In the genomic region with DNA sequence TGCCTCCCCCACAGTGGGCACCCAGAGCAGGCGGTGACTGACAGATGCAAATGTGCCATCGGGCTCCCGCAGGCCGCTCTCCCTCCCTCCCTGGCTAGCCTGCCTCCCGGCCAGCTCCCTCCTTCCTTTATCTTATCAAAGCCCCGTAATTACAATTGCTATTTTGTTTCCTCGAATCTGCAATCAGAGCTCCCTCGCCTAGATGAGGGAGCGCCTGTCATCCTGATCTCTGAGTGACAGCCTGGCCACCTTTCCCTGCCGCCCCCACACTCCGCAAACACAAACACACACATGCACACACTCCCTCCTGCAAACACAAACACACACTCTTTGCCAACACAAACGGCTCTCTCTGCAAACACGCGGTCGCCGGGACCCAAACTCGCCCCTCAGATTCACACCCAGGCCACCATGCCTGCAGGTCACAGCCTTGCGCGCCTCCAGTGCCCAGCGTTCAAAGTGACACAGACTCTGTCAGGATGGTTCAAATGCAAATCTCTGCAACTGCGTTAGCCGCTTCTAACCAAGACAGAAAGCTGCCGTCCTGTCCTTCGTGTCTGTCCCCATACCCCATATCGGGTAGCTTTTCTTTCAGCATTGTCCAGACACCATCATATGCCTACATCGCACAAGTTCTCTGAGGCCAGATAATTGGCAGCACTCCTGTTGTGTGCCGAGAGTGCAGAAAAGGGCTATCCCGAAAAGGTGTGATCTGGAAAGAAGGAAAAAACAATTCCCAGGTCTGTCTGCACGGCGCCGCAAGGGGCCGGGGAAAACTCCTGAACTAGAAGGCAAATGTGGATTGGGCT, we compare ENCODE assay signal across 11 mouse cellular contexts. TPM values are rescaled to one million over a fixed set of nuclear protein-coding genes. Genes with fewer than 3 reads are reported as not detected.
DNase-seq lines count a peak whose midpoint lies in the region; ATAC-seq and TF ChIP-seq lines count a peak whose summit lies in the region.
"Had no signal": no experiment of that assay in that cellular context is flagged by ENCODE, and none has a peak within 500 bp of the region (broad histone marks: within the 10 kb centered on the region; RNA-seq: fewer than 3 reads in every experiment).

No protein-coding gene starts in this region.

- H3K36me3 ChIP-seq in heart, embryonic 11.5 days (ENCODE audit: control insufficient read depth, insufficient read depth, low read length), result no peaks in the 10 kb centered on the region
- H3K36me3 ChIP-seq in lung, embryonic 16.5 days (ENCODE audit: control insufficient read depth, insufficient read depth, low read length), result no peaks in the 10 kb centered on the region
- H3K36me3 ChIP-seq in heart, postnatal 0 days (replicated peaks; ENCODE audit: control insufficient read depth, insufficient read depth, low read length), result peaks cover 1% of the 10 kb centered on the region
- peaks cover 10% of the 10 kb centered on the region for H3K36me3 ChIP-seq in liver, embryonic 13.5 days

- H3K27ac ChIP-seq in heart, embryonic 11.5 days (ENCODE audit: low read depth, low read length), result no peak overlapping the region
- H3K27ac ChIP-seq in lung, embryonic 16.5 days (ENCODE audit: low read length), result no peak overlapping the region
- no peak overlapping the region for H3K27ac ChIP-seq in heart, postnatal 0 days (ENCODE audit: low read depth)
- no peak overlapping the region for H3K27ac ChIP-seq in liver, embryonic 13.5 days

- H3K4me1 ChIP-seq in heart, embryonic 11.5 days (ENCODE audit: control insufficient read depth, insufficient read depth, low read length), result peaks cover 31% of the 10 kb centered on the region
- H3K4me1 ChIP-seq in lung, embryonic 16.5 days (replicated peaks; ENCODE audit: control insufficient read depth, insufficient read depth, low read length), result peaks cover 34% of the 10 kb centered on the region
- peaks cover 15% of the 10 kb centered on the region for H3K4me1 ChIP-seq in heart, postnatal 0 days (ENCODE audit: control insufficient read depth, insufficient read depth)
- H3K4me1 ChIP-seq in liver, embryonic 13.5 days (replicated peaks), result peaks cover 54% of the 10 kb centered on the region

- peak overlapping the region; percentile 57 for H3K4me2 ChIP-seq in heart, embryonic 11.5 days
- H3K4me2 ChIP-seq in lung, embryonic 16.5 days (ENCODE audit: low read depth, low read length), result peak overlapping the region; percentile 22; the same call in 1 of the 2 replicates
- H3K4me2 ChIP-seq in heart, postnatal 0 days (ENCODE audit: low read depth, low read length), result peak overlapping the region; percentile 40
- H3K4me2 ChIP-seq in liver, embryonic 13.5 days, result peak overlapping the region; percentile 30

- TF ChIP-seq EP300 in heart, postnatal 0 days (IDR thresholded peaks at IDR 0.05; ENCODE audit: low read depth), result no peak

- under 1% methylated on average over 32 of the region's 32 CpGs for WGBS in heart, embryonic 11.5 days (ENCODE audit: insufficient replicate concordance)
- 6% methylated on average over 32 of the region's 32 CpGs for WGBS in lung, embryonic 16.5 days
- 6% methylated on average over 32 of the region's 32 CpGs for WGBS in heart, postnatal 0 days
- 5% methylated on average over 32 of the region's 32 CpGs for WGBS in liver, embryonic 13.5 days (ENCODE audit: insufficient replicate concordance)

- H3K4me3 ChIP-seq in heart, embryonic 11.5 days (ENCODE audit: low read depth, low read length), result peak overlapping the region; percentile 27
- H3K4me3 ChIP-seq in lung, embryonic 16.5 days (ENCODE audit: low read length), result no peak overlapping the region; the same call in 1 of the 2 replicates
- peak overlapping the region; percentile 18 for H3K4me3 ChIP-seq in heart, postnatal 0 days (ENCODE audit: low read depth, low read length)
- peak overlapping the region; percentile 6 for H3K4me3 ChIP-seq in liver, embryonic 13.5 days (replicated peaks)

- H3K9me3 ChIP-seq in heart, embryonic 11.5 days (replicated peaks; ENCODE audit: control insufficient read depth, low read length), result no peaks in the 10 kb centered on the region
- no peaks in the 10 kb centered on the region for H3K9me3 ChIP-seq in lung, embryonic 16.5 days (ENCODE audit: control insufficient read depth, low read length)
- no peaks in the 10 kb centered on the region for H3K9me3 ChIP-seq in heart, postnatal 0 days (replicated peaks; ENCODE audit: control insufficient read depth, low read length)
- H3K9me3 ChIP-seq in liver, embryonic 13.5 days (replicated peaks), result no peaks in the 10 kb centered on the region

- peaks cover 55% of the 10 kb centered on the region for H3K27me3 ChIP-seq in heart, embryonic 11.5 days (ENCODE audit: control insufficient read depth, insufficient read depth, low read length)
- peaks cover 58% of the 10 kb centered on the region for H3K27me3 ChIP-seq in lung, embryonic 16.5 days (ENCODE audit: control insufficient read depth, insufficient read depth, low read depth, low read length)
- peaks cover 54% of the 10 kb centered on the region for H3K27me3 ChIP-seq in heart, postnatal 0 days (ENCODE audit: control insufficient read depth, insufficient read depth, low read length)
- peaks cover 61% of the 10 kb centered on the region for H3K27me3 ChIP-seq in liver, embryonic 13.5 days

- H3K9ac ChIP-seq in heart, embryonic 11.5 days (ENCODE audit: low read depth, low read length), result no peak overlapping the region
- H3K9ac ChIP-seq in lung, embryonic 16.5 days (ENCODE audit: low read length), result no peak overlapping the region
- H3K9ac ChIP-seq in heart, postnatal 0 days (replicated peaks; ENCODE audit: low read depth, low read length), result no peak overlapping the region
- no peak overlapping the region for H3K9ac ChIP-seq in liver, embryonic 13.5 days

- TF ChIP-seq CTCF in heart, postnatal 0 days (IDR thresholded peaks at IDR 0.05; ENCODE audit: low read depth), result no peak

- DNase-seq in heart, adult 8-10 months (ENCODE audit: low spot score), result no peak
- DNase-seq in lung, adult 18-20 months, result no peak
- no peak for DNase-seq in heart, postnatal 0 days (ENCODE audit: low spot score)
- no peak for DNase-seq in liver, embryonic 13.5 days
- no peak for DNase-seq in urinary bladder, postnatal 36 days (ENCODE audit: low spot score in 2 of 2)
- no peak for DNase-seq in gastrocnemius, postnatal 25 days

- ATAC-seq in heart, embryonic 11.5 days (replicated peaks; ENCODE audit: insufficient number of reproducible peaks, low FRiP score, low TSS enrichment), result no peak
- ATAC-seq in lung, embryonic 16.5 days (ENCODE audit: low read depth), result no peak
- no peak for ATAC-seq in heart, postnatal 0 days (ENCODE audit: insufficient read depth, low read depth)
- no peak for ATAC-seq in liver, embryonic 13.5 days (ENCODE audit: low read depth)

RNA-seq across cellular contexts. Expression of gene Fgf8, which starts 2.8 kb away (rescaled TPM):
- 0.66 and 0.73 TPM in 2 replicates for polyA plus RNA-seq in heart, embryonic 11.5 days (2014; fragmentation: Nextera tagmentation; extraction: Ambion mirVana)
- not detected for total RNA-seq in heart, adult 8-10 months (2022)
- polyA plus RNA-seq in lung, embryonic 16.5 days (2015; fragmentation: Nextera tagmentation; extraction: Ambion mirVana), result not detected in 2 replicates
- total RNA-seq in heart, postnatal 0 days (2014; rRNA removed; ENCODE audit: low replicate concordance), result not detected in 2 replicates
- not detected in 2 replicates for polyA plus RNA-seq in heart, postnatal 0 days (2015; fragmentation: Nextera tagmentation; extraction: Ambion mirVana)
- polyA plus RNA-seq in liver, embryonic 13.5 days (2015; fragmentation: Nextera tagmentation; extraction: Ambion mirVana), result not detected in 2 replicates
- not detected for total RNA-seq in gastrocnemius, postnatal 25 days (2021)
- total RNA-seq: layer of hippocampus, postnatal 10 days had no signal
- polyA plus RNA-seq: CD4-positive, CD25-positive, alpha-beta regulatory T cell, adult 4 months; frontal cortex, adult 2 months had no signal

RNA-seq across cellular contexts. Expression of gene Npm3, which starts 3.8 kb away (rescaled TPM):
- 11.4 and 13.6 TPM in 2 replicates for polyA plus RNA-seq in heart, embryonic 11.5 days (2014; fragmentation: Nextera tagmentation; extraction: Ambion mirVana)
- 10 to 100 TPM; 11.5 to 16.0 (median 13.9) TPM for total RNA-seq in heart, adult 8-10 months (2022)
- 14.7 and 15.8 TPM in 2 replicates for polyA plus RNA-seq in lung, embryonic 16.5 days (2015; fragmentation: Nextera tagmentation; extraction: Ambion mirVana)
- total RNA-seq in heart, postnatal 0 days (2014; rRNA removed; ENCODE audit: low replicate concordance), result 38.2 and 43.3 TPM in 2 replicates
- 7.6 TPM in 2 replicates for polyA plus RNA-seq in heart, postnatal 0 days (2015; fragmentation: Nextera tagmentation; extraction: Ambion mirVana)
- polyA plus RNA-seq in liver, embryonic 13.5 days (2015; fragmentation: Nextera tagmentation; extraction: Ambion mirVana), result 13.9 and 15.4 TPM in 2 replicates
- total RNA-seq in gastrocnemius, postnatal 25 days (2021), result 10 to 100 TPM; 10.1 to 12.5 TPM

RNA-seq across cellular contexts. Expression of gene Mgea5, which starts 38.1 kb away (rescaled TPM):
- 40.2 and 48.3 TPM in 2 replicates for polyA plus RNA-seq in heart, embryonic 11.5 days (2014; fragmentation: Nextera tagmentation; extraction: Ambion mirVana)
- total RNA-seq in heart, adult 8-10 months (2022), result 10 to 100 TPM; 70.7 to 85.5 (median 82.4) TPM
- polyA plus RNA-seq in lung, embryonic 16.5 days (2015; fragmentation: Nextera tagmentation; extraction: Ambion mirVana), result 47.0 and 48.5 TPM in 2 replicates
- 75.8 and 84.5 TPM in 2 replicates for total RNA-seq in heart, postnatal 0 days (2014; rRNA removed; ENCODE audit: low replicate concordance)
- polyA plus RNA-seq in heart, postnatal 0 days (2015; fragmentation: Nextera tagmentation; extraction: Ambion mirVana), result 19.9 and 21.1 TPM in 2 replicates
- 17.7 and 19.1 TPM in 2 replicates for polyA plus RNA-seq in liver, embryonic 13.5 days (2015; fragmentation: Nextera tagmentation; extraction: Ambion mirVana)
- total RNA-seq in gastrocnemius, postnatal 25 days (2021), result 10 to 100 TPM; 28.2 to 29.1 TPM
